Mouse (Mus musculus) hindbrain, postnatal 0 days (tissue): ENCODE data around the gene Krtap3-2. TPM values are rescaled to one million over a fixed set of nuclear protein-coding genes. Genes with fewer than 3 reads are reported as not detected.

Experiments used
- ATAC-seq: fragments of 200-750 bp; cut with Nextera tagmentation; 2 replicates; pipeline ENCODE4 v1.8.0; 2017; ENCODE audit warnings: mild to moderate bottlenecking, moderate TSS enrichment, moderate library complexity
- DNase-seq: peaks from one replicate; pipeline ENCODE4 v3.0.0-alpha.2; 2015; ENCODE audit warnings: low spot score
- H3K27ac ChIP-seq: fragments of 300-500 bp; sonication (generic); 2 replicates; pipeline ENCODE4 v1.5.1; 2014; ENCODE audit warnings: mild to moderate bottlenecking
- H3K27me3 ChIP-seq: fragments of 300-500 bp; sonication (generic); 2 replicates; pipeline ENCODE4 v1.6.1; 2014; ENCODE audit warnings: low read length, mixed read lengths; ENCODE audit not compliant: insufficient read depth
- H3K36me3 ChIP-seq: fragments of 300-500 bp; sonication (generic); 2 replicates; pipeline ENCODE4 v1.6.1; 2014; ENCODE audit warnings: low read length, mixed read lengths; ENCODE audit not compliant: insufficient read depth
- H3K4me1 ChIP-seq: fragments of 300-500 bp; sonication (generic); 2 replicates; pipeline ENCODE4 v1.6.1; 2014; ENCODE audit warnings: antibody characterized with exemption, low read length, mixed read lengths; ENCODE audit not compliant: insufficient read depth
- H3K4me2 ChIP-seq: fragments of 300-500 bp; sonication (generic); 2 replicates; pipeline ENCODE4 v1.6.1; 2014; ENCODE audit warnings: low read depth, mild to moderate bottlenecking, low read length, moderate library complexity, mixed read lengths
- H3K4me3 ChIP-seq: fragments of 300-500 bp; sonication (generic); 2 replicates; pipeline ENCODE4 v1.5.1; 2014; ENCODE audit warnings: low read length
- H3K9ac ChIP-seq: fragments of 300-500 bp; sonication (generic); replicated peaks from 2 replicates; pipeline ENCODE4 v1.6.1; 2014; ENCODE audit warnings: mild to moderate bottlenecking, low read length, moderate library complexity, mixed read lengths
- H3K9me3 ChIP-seq: fragments of 300-500 bp; sonication (generic); 2 replicates; pipeline ENCODE4 v1.6.1; 2016; ENCODE audit warnings: low read length, mixed read lengths
- CTCF ChIP-seq: IDR thresholded peaks from 2 replicates; pipeline ENCODE4 v1.5.1; 2016; ENCODE audit warnings: antibody characterized with exemption, control low read depth, low read depth
- WGBS: fragments of 180-500 bp; shearing (Covaris S2); extraction: QIAGEN DNeasy Blood & Tissue Kit; methylation state at CpG from one replicate; pipeline ENCODE4 v1.1.7; 2014; 5-methylcytosine and 5-hydroxymethylcytosine counted together
- polyA plus RNA-seq: library from polyadenylated mRNA; unstranded; fragments of >200 nt; fragmentation: Nextera tagmentation; extraction: Ambion mirVana; gene quantifications from 2 replicates; pipeline ENCODE4 v1.2.1, GENCODE M21; 2015
- total RNA-seq: library from RNA; depleted of rRNA; stranded (reverse); fragments of >200 nt; gene quantifications from 2 replicates; pipeline ENCODE4 v1.2.3, GENCODE M21; 2014; rRNA removed

The Krtap3-2 gene
- total and polyA plus RNA-seq, 2 experiments from 2014 or later, result not detected

- H3K4me3 ChIP-seq, result no peak overlapping the region
- H3K4me1 ChIP-seq, result no peaks in the 10 kb centered on the region
- no peak overlapping the region for H3K9ac ChIP-seq
- no peak overlapping the region for H3K4me2 ChIP-seq
- TF ChIP-seq CTCF, result no peak
- DNase-seq (no peak), ATAC-seq (no peak)
- H3K27ac ChIP-seq, result no peak overlapping the region
- H3K9me3 ChIP-seq, result no peaks in the 10 kb centered on the region
- no peaks in the 10 kb centered on the region for H3K36me3 ChIP-seq
- WGBS, result 85% methylated on average over 3 of the region's 3 CpGs
- H3K27me3 ChIP-seq, result no peaks in the 10 kb centered on the region
These were observed 1.5 kb upstream of the Krtap3-2 start for GRCm38 (mm10) chr11:99557976-99558745.

- H3K27me3 ChIP-seq, result no peaks in the 10 kb centered on the region
- no peak overlapping the region for H3K4me3 ChIP-seq
- H3K4me2 ChIP-seq, result no peak overlapping the region
- H3K36me3 ChIP-seq, result no peaks in the 10 kb centered on the region
- DNase-seq (no peak), ATAC-seq (no peak)
- no peaks in the 10 kb centered on the region for H3K9me3 ChIP-seq
- H3K27ac ChIP-seq, result no peak overlapping the region
- H3K9ac ChIP-seq, result no peak overlapping the region
- no peak for TF ChIP-seq CTCF
- H3K4me1 ChIP-seq, result no peaks in the 10 kb centered on the region
- 89% methylated on average over 2 of the region's 2 CpGs for WGBS
These were observed 458 bp downstream of the Krtap3-2 start for GRCm38 (mm10) chr11:99556195-99556594.

GRCm38 (mm10) chr11:99550765-99551164, 5.9 kb downstream of the Krtap3-2 start, which contains the start of gene Krtap3-3:
Gene Krtap3-3, minus strand, starts transcription at chr11:99550865.
- 75% methylated on average over 4 of the region's 4 CpGs for WGBS
- Histone ChIP-seq H3K4me1 (no peaks in the 10 kb centered on the region), H3K27me3 (no peaks in the 10 kb centered on the region), H3K4me3 (no peak within 1 kb of the TSS), H3K9ac (no peak within 1 kb of the TSS), H3K36me3 (no peaks in the 10 kb centered on the region), H3K4me2 (no peak within 1 kb of the TSS), H3K27ac (no peak within 1 kb of the TSS), H3K9me3 (no peaks in the 10 kb centered on the region)
- ATAC-seq, result no peak
- no peak for TF ChIP-seq CTCF
- no peak for DNase-seq

- ATAC-seq, result no peak
- no peak for TF ChIP-seq CTCF
These were observed 8.8 kb downstream of the Krtap3-2 start for GRCm38 (mm10) chr11:99547892-99548291.

GRCm38 (mm10) chr11:99539721-99540120, 16.9 kb downstream of the Krtap3-2 start:
- Histone ChIP-seq H3K27ac (no peak overlapping the region), H3K36me3 (no peaks in the 10 kb centered on the region), H3K9ac (no peak overlapping the region), H3K4me2 (peak overlapping the region; percentile 39), H3K4me1 (peaks cover 4% of the 10 kb centered on the region; the same call in 1 of the 2 replicates), H3K27me3 (no peaks in the 10 kb centered on the region), H3K4me3 (no peak overlapping the region), H3K9me3 (no peaks in the 10 kb centered on the region)
- DNase-seq (peak; percentile 83), ATAC-seq (peak; percentile 61; the same call in 1 of the 2 replicates)
- 33% methylated on average over 9 of the region's 9 CpGs for WGBS
- TF ChIP-seq CTCF, result no peak

More at GRCm38 (mm10) chr11:99547892-99548291, 8.8 kb downstream of the Krtap3-2 start:
- H3K36me3 ChIP-seq, result no peaks in the 10 kb centered on the region
- no peak overlapping the region for H3K9ac ChIP-seq
- no peaks in the 10 kb centered on the region for H3K9me3 ChIP-seq
- H3K4me3 ChIP-seq, result no peak overlapping the region
- no peak for DNase-seq
- no peaks in the 10 kb centered on the region for H3K4me1 ChIP-seq
- H3K27ac ChIP-seq, result no peak overlapping the region
- no peaks in the 10 kb centered on the region for H3K27me3 ChIP-seq
- H3K4me2 ChIP-seq, result no peak overlapping the region

GRCm38 (mm10) chr11:99521288-99521860, 35.3 kb downstream of the Krtap3-2 start, which contains the start of gene Krt39:
Gene Krt39, minus strand, starts transcription at chr11:99521338.
- Histone ChIP-seq H3K27me3 (no peaks in the 10 kb centered on the region), H3K9ac (no peak within 1 kb of the TSS), H3K27ac (no peak within 1 kb of the TSS), H3K4me3 (no peak within 1 kb of the TSS), H3K4me2 (no peak within 1 kb of the TSS), H3K9me3 (no peaks in the 10 kb centered on the region), H3K4me1 (no peaks in the 10 kb centered on the region), H3K36me3 (no peaks in the 10 kb centered on the region)
- WGBS, result 85% methylated on average over 13 of the region's 13 CpGs
- no peak for DNase-seq
- ATAC-seq, result no peak
- no peak for TF ChIP-seq CTCF

- no peak for TF ChIP-seq CTCF
- H3K4me2 ChIP-seq, result no peak overlapping the region
- H3K27me3 ChIP-seq, result no peaks in the 10 kb centered on the region
- no peaks in the 10 kb centered on the region for H3K36me3 ChIP-seq
- ATAC-seq, result no peak
- H3K4me1 ChIP-seq, result no peaks in the 10 kb centered on the region
- no peak overlapping the region for H3K9ac ChIP-seq
- WGBS, result 89% methylated on average over 8 of the region's 8 CpGs
- H3K9me3 ChIP-seq, result no peaks in the 10 kb centered on the region
- H3K4me3 ChIP-seq, result no peak overlapping the region
- DNase-seq, result no peak
- no peak overlapping the region for H3K27ac ChIP-seq
These were observed 42.6 kb downstream of the Krtap3-2 start for GRCm38 (mm10) chr11:99514098-99514497.

Other genes with a start within 250 kb of the Krtap3-2 start
Only the 30 nearest of the 35 such genes appear.
- gene Krt26, start 218.9 kb downstream of the Krtap3-2 start, total RNA-seq, result 0.50 and 0.99 TPM in 2 replicates
- 0.50 and 0.79 TPM in 2 replicates for gene Krt26, start 218.9 kb downstream of the Krtap3-2 start, polyA plus RNA-seq
- gene Krt27, start 205.7 kb downstream of the Krtap3-2 start, total RNA-seq, result 0.40 and 0.89 TPM in 2 replicates
- 0.34 and 0.35 TPM in 2 replicates for gene Krt27, start 205.7 kb downstream of the Krtap3-2 start, polyA plus RNA-seq
- gene Krt28, start 181.9 kb downstream of the Krtap3-2 start, total RNA-seq, result 0.05 and 0.75 TPM in 2 replicates
- 0.58 and 0.67 TPM in 2 replicates for gene Krt28, start 181.9 kb downstream of the Krtap3-2 start, polyA plus RNA-seq
- 1.7 and 1.9 TPM in 2 replicates for gene Krt10, start 167.5 kb downstream of the Krtap3-2 start, total RNA-seq
- gene Krt10, start 167.5 kb downstream of the Krtap3-2 start, polyA plus RNA-seq, result 40.4 and 45.1 TPM in 2 replicates
- 0.68 TPM in 2 replicates for gene Krt12, start 134.6 kb downstream of the Krtap3-2 start, total RNA-seq
- 0.50 and 0.53 TPM in 2 replicates for gene Krt12, start 134.6 kb downstream of the Krtap3-2 start, polyA plus RNA-seq
- gene Krt20, start 118.7 kb downstream of the Krtap3-2 start, total RNA-seq, result 0.18 TPM in 1 of 2 replicates, not detected in the other
- 0.11 and 0.24 TPM in 2 replicates for gene Krt20, start 118.7 kb downstream of the Krtap3-2 start, polyA plus RNA-seq
- not detected in 2 replicates for gene Krt23, start 63.7 kb downstream of the Krtap3-2 start, total RNA-seq
- gene Krt23, start 63.7 kb downstream of the Krtap3-2 start, polyA plus RNA-seq, result 0.40 and 0.41 TPM in 2 replicates
- gene Krt39, start 35.5 kb downstream of the Krtap3-2 start, total RNA-seq, result not detected in 2 replicates
- not detected in 2 replicates for gene Krt39, start 35.5 kb downstream of the Krtap3-2 start, polyA plus RNA-seq
- not detected in 2 replicates for gene Krt40, start 13.7 kb downstream of the Krtap3-2 start, total RNA-seq
- not detected in 2 replicates for gene Krt40, start 13.7 kb downstream of the Krtap3-2 start, polyA plus RNA-seq
- gene Krtap3-3, start 6.0 kb downstream of the Krtap3-2 start, total RNA-seq, result not detected in 2 replicates
- gene Krtap3-3, start 6.0 kb downstream of the Krtap3-2 start, polyA plus RNA-seq, result not detected in 2 replicates
- gene Gm11939, start 2.6 kb upstream of the Krtap3-2 start, total RNA-seq, result not detected in 2 replicates
- not detected in 2 replicates for gene Gm11939, start 2.6 kb upstream of the Krtap3-2 start, polyA plus RNA-seq
- not detected in 2 replicates for gene Krtap3-1, start 9.8 kb upstream of the Krtap3-2 start, total RNA-seq
- gene Krtap3-1, start 9.8 kb upstream of the Krtap3-2 start, polyA plus RNA-seq, result not detected in 2 replicates
- not detected in 2 replicates for gene Krtap1-5, start 24.2 kb upstream of the Krtap3-2 start, total RNA-seq
- gene Krtap1-5, start 24.2 kb upstream of the Krtap3-2 start, polyA plus RNA-seq, result not detected in 2 replicates
- gene Krtap1-4, start 26.8 kb upstream of the Krtap3-2 start, total RNA-seq, result not detected in 2 replicates
- not detected in 2 replicates for gene Krtap1-4, start 26.8 kb upstream of the Krtap3-2 start, polyA plus RNA-seq
- gene Krtap1-3, start 34.5 kb upstream of the Krtap3-2 start, total RNA-seq, result not detected in 2 replicates
- not detected in 2 replicates for gene Krtap1-3, start 34.5 kb upstream of the Krtap3-2 start, polyA plus RNA-seq
- not detected in 2 replicates for gene Krtap9-3, start 41.3 kb upstream of the Krtap3-2 start, total RNA-seq
- gene Krtap9-3, start 41.3 kb upstream of the Krtap3-2 start, polyA plus RNA-seq, result not detected in 2 replicates
- gene Gm11938, start 46.5 kb upstream of the Krtap3-2 start, total RNA-seq, result not detected in 2 replicates
- gene Gm11938, start 46.5 kb upstream of the Krtap3-2 start, polyA plus RNA-seq, result not detected in 2 replicates
- not detected in 2 replicates for gene Gm11937, start 53.3 kb upstream of the Krtap3-2 start, total RNA-seq
- not detected in 2 replicates for gene Gm11937, start 53.3 kb upstream of the Krtap3-2 start, polyA plus RNA-seq
- 2.8 TPM in 1 of 2 replicates, not detected in the other for gene Krtap2-4, start 58.0 kb upstream of the Krtap3-2 start, total RNA-seq
- gene Krtap2-4, start 58.0 kb upstream of the Krtap3-2 start, polyA plus RNA-seq, result not detected in 2 replicates
- not detected in 2 replicates for gene Gm11562, start 63.6 kb upstream of the Krtap3-2 start, total RNA-seq
- not detected in 2 replicates for gene Gm11562, start 63.6 kb upstream of the Krtap3-2 start, polyA plus RNA-seq
- not detected in 2 replicates for gene Krtap4-1, start 71.4 kb upstream of the Krtap3-2 start, total RNA-seq
- not detected in 2 replicates for gene Krtap4-1, start 71.4 kb upstream of the Krtap3-2 start, polyA plus RNA-seq
- gene Krtap4-2, start 78.2 kb upstream of the Krtap3-2 start, total RNA-seq, result not detected in 2 replicates
- not detected in 2 replicates for gene Krtap4-2, start 78.2 kb upstream of the Krtap3-2 start, polyA plus RNA-seq
- not detected in 2 replicates for gene Krtap4-7, start 87.2 kb upstream of the Krtap3-2 start, total RNA-seq
- gene Krtap4-7, start 87.2 kb upstream of the Krtap3-2 start, polyA plus RNA-seq, result not detected in 2 replicates
- not detected in 2 replicates for gene Gm11555, start 93.4 kb upstream of the Krtap3-2 start, total RNA-seq
- not detected in 2 replicates for gene Gm11555, start 93.4 kb upstream of the Krtap3-2 start, polyA plus RNA-seq
- not detected in 2 replicates for gene Gm11563, start 102.1 kb upstream of the Krtap3-2 start, total RNA-seq
- not detected in 2 replicates for gene Gm11563, start 102.1 kb upstream of the Krtap3-2 start, polyA plus RNA-seq
- gene Krtap4-6, start 109.1 kb upstream of the Krtap3-2 start, total RNA-seq, result not detected in 2 replicates
- not detected in 2 replicates for gene Krtap4-6, start 109.1 kb upstream of the Krtap3-2 start, polyA plus RNA-seq
- gene Gm14190, start 133.9 kb upstream of the Krtap3-2 start, total RNA-seq, result not detected in 2 replicates
- gene Gm14190, start 133.9 kb upstream of the Krtap3-2 start, polyA plus RNA-seq, result not detected in 2 replicates
- gene Gm14180, start 177.4 kb upstream of the Krtap3-2 start, total RNA-seq, result not detected in 2 replicates
- gene Gm14180, start 177.4 kb upstream of the Krtap3-2 start, polyA plus RNA-seq, result not detected in 2 replicates
- gene Gm11595, start 216.1 kb upstream of the Krtap3-2 start, total RNA-seq, result not detected in 2 replicates
- not detected in 2 replicates for gene Gm11595, start 216.1 kb upstream of the Krtap3-2 start, polyA plus RNA-seq
- not detected in 2 replicates for gene Krtap4-8, start 223.9 kb upstream of the Krtap3-2 start, total RNA-seq
- not detected in 2 replicates for gene Krtap4-8, start 223.9 kb upstream of the Krtap3-2 start, polyA plus RNA-seq